Mouse (Mus musculus) stomach, postnatal 0 days (tissue): ENCODE measurements at regions not wholly inside any gene's neighbourhood (a gene's known extent, or its start where the extent isn't known, plus 50 kb on each side); places are given as distances from the start of the nearest gene placed in this dataset.

Source experiments
- CTCF ChIP-seq: IDR thresholded peaks from 2 replicates; pipeline ENCODE4 v1.5.1; 2016; ENCODE audit warnings: antibody characterized with exemption, low read depth, mild to moderate bottlenecking, moderate library complexity
- EP300 ChIP-seq: optimal IDR thresholded peaks from 2 replicates; pipeline ENCODE3; 2016; ENCODE audit warnings: antibody characterized with exemption

GRCm38 (mm10) chr14:120560416-120560815 lies 82.2 kb downstream of the Rap2a start:
- TF ChIP-seq CTCF (no peak), EP300 (no peak)
